Mouse (Mus musculus) stomach, adult 2 months (tissue): ENCODE measurements around the gene Olfr1161. TPM values are rescaled to one million over a fixed set of nuclear protein-coding genes. Genes with fewer than 3 reads are reported as not detected.

Experiments
- polyA plus RNA-seq: library from polyadenylated mRNA; depleted of rRNA; stranded (reverse); fragments of >200 nt; gene quantifications from 2 replicates; pipeline ENCODE4 v1.2.3, GENCODE M21; 2012; rRNA removed

Olfr1161 gene
- not detected in 2 replicates for polyA plus RNA-seq

DNA sequence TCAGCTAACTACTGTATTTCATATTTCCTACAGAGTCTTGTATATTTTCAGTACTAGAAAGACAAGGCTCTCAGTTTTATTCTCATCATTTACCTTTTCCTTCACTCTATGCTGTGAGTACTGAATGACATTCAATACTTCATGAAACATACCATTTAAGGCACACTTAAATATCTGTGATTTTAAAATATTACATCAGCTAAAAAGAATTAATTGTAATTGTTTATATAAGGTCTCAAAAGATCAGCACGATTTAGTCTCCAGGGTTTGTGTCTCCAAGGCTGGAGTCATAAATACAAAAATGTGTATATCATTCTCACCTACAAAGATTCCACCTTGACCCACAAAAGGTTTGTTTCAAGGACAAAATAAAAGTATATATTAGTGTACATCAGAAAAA is at the start of gene Olfr1161:
Gene Olfr1161 (plus strand): TSS at position 301 of the 400 bp plus-strand sequence.

DNA sequence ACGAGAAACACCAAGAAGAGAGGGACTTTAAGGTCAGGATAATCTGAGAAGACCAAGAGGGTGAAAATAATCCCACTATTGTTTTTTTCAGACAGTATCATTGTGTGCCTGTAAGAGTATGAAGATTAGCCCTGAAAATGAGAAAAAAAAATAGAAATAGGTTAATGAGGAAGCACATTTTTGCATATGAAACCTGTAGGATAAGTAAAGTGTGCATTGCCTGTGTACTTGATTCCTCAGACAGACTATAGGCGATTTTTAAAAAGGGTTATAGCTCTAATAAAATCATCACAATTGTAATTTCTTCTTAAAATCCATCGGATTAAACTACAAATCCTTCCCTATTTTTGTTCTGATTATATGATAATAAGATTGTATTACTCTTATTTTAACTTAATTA is 48.0 kb upstream of the Olfr1161 start, which contains the start of gene Olfr74:
Gene Olfr74 (minus strand): TSS at position 101 of the 400 bp plus-strand sequence.

DNA sequence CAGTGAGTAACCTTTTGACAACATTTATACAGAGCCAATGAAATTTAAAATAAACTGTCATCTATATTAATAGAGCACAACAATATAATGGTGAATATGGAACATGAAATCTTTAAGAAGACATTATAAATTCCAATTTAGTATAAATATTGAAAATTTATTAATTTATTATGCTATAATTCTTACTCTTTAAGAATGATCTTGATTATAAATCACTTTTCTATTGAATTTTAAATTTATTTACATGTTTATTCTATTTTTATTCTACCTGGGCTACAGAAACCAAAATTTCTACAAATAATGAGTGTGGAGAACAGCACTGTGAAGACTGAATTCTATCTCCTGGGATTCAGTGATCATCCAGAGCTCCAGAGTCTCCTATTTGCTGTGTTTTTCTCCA is 32.8 kb upstream of the Olfr1161 start, which contains the start of gene Olfr1158:
Gene Olfr1158 (plus strand): TSS at position 301 of the 400 bp plus-strand sequence.

DNA sequence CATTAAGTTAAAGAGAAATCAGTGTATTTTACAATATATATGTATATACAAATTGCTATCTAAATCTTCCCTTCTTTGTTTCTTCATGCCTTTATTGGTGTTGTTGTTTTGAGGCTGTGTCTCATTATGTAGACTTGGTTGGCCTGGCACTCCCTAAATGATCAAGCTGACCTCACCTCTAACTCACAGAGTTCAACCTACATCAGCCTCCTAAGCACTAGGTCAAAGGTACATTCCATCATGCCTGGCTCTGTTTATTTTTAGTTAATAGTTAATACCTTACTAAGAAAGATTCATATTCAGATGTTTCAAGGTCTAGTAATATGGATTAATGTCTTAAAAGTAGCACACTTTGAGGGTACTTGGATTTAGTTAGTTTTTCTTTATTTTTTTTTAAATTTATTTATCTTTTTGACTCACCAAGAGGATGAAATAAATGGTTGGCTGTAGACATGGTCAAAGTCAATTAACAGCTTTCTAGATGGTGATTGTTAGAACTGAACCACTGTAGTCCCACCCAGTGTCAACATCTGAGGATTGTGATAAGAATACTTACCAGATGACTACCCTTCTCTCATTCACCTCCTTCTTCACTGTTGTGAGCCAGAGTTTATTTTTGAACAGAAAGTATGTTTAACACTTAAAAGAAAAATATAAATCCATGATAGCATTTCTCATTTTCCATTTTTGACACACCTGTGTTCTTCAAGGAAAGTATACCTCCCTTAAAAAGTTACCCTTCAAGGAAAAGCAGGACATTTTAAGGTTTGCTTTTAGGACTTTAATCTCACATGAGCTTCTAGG is 14.9 kb upstream of the Olfr1161 start, which contains the start of gene Olfr1160:
Gene Olfr1160 (minus strand): TSS at position 754 of the 804 bp plus-strand sequence.

DNA sequence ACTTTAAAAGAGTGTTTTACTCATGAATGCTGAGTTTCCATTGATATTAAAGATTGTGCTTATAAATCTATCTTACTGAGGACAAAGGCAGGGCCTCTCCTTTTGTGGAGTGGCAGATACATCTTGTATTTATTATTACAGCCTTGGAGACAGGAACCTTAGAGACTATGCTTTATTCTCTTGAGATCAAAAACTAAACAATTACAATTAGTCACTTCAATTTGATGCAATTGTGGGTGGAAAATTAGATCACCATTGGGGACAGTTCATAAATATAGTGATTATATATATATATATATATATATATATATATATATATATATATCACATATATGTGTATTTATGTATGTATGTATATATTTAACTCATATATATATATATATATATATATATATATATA is 15.0 kb downstream of the Olfr1161 start, which contains the start of gene Olfr73:
Gene Olfr73 (minus strand): TSS at position 101 of the 400 bp plus-strand sequence.

DNA sequence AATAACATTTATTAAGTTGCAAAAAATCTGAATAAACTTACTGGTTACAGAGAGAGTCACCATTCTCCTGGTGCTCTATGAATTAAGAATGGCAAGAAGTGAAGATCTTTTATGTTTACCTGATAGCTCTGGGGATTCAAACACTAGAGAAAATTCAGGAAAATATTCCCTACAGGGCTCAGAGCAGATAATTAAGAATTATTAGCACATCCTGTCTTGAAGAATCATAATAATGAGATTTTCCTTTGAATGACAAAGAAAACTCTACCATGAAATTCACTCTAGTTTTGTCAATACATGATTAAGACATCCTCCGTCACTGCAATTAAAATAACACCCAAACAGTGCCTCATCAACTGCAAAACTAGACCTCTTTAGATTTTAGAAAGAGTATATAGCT is 28.5 kb downstream of the Olfr1161 start, which contains the start of gene Olfr1162:
Gene Olfr1162 (minus strand): TSS at position 101 of the 400 bp plus-strand sequence.

DNA sequence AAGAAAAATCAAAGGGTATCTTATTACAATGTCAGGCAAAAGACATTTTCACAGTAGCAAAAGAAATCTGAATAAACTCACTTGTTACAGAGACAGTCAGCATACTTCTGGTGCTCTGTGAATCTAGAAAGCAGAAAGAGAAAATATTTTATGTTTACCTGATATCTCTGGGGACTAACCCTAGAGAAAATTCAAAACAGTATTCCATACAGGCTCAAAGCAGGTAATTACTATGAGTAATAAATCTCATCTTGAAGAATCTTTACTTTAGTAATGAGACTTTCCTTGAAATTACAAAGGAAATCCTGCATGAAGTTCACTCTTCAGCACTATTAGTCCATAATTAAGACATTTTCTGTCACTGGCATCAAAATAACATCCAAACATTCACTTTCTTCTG is 49.2 kb downstream of the Olfr1161 start, which contains the start of gene Olfr1163:
Gene Olfr1163 (minus strand): TSS at position 101 of the 400 bp plus-strand sequence.

Other genes with a start within 250 kb of the Olfr1161 start
- gene Olfr152, start 243.3 kb upstream of the Olfr1161 start, polyA plus RNA-seq: not detected in 2 replicates
- not detected in 2 replicates for gene Olfr1143, start 222.2 kb upstream of the Olfr1161 start, polyA plus RNA-seq
- not detected in 2 replicates for gene Olfr1145, start 213.0 kb upstream of the Olfr1161 start, polyA plus RNA-seq
- not detected in 2 replicates for gene Olfr1148, start 192.2 kb upstream of the Olfr1161 start, polyA plus RNA-seq
- gene Olfr1150-ps1, start 178.8 kb upstream of the Olfr1161 start, polyA plus RNA-seq: not detected in 2 replicates
- gene Olfr1151, start 166.9 kb upstream of the Olfr1161 start, polyA plus RNA-seq: not detected in 2 replicates
- gene Olfr1152, start 156.3 kb upstream of the Olfr1161 start, polyA plus RNA-seq: not detected in 2 replicates
- gene Olfr1153, start 127.8 kb upstream of the Olfr1161 start, polyA plus RNA-seq: not detected in 2 replicates
- gene Olfr1154, start 117.6 kb upstream of the Olfr1161 start, polyA plus RNA-seq: not detected in 2 replicates
- not detected in 2 replicates for gene Olfr1155, start 77.6 kb upstream of the Olfr1161 start, polyA plus RNA-seq
- not detected in 2 replicates for gene Olfr1156, start 69.7 kb upstream of the Olfr1161 start, polyA plus RNA-seq
- not detected in 2 replicates for gene Olfr1157, start 54.5 kb upstream of the Olfr1161 start, polyA plus RNA-seq
- gene Olfr74, start 48.1 kb upstream of the Olfr1161 start, polyA plus RNA-seq: not detected in 2 replicates
- gene Olfr1158, start 32.7 kb upstream of the Olfr1161 start, polyA plus RNA-seq: not detected in 2 replicates
- not detected in 2 replicates for gene Olfr1160, start 14.5 kb upstream of the Olfr1161 start, polyA plus RNA-seq
- gene Olfr73, start 14.9 kb downstream of the Olfr1161 start, polyA plus RNA-seq: not detected in 2 replicates
- gene Olfr1162, start 28.4 kb downstream of the Olfr1161 start, polyA plus RNA-seq: not detected in 2 replicates
- gene Olfr1163, start 49.1 kb downstream of the Olfr1161 start, polyA plus RNA-seq: not detected in 2 replicates
- not detected in 2 replicates for gene Olfr1164, start 71.2 kb downstream of the Olfr1161 start, polyA plus RNA-seq
- not detected in 2 replicates for gene Olfr1166, start 105.5 kb downstream of the Olfr1161 start, polyA plus RNA-seq
- gene Olfr1167, start 132.4 kb downstream of the Olfr1161 start, polyA plus RNA-seq: not detected in 2 replicates
- not detected in 2 replicates for gene Olfr1168, start 159.1 kb downstream of the Olfr1161 start, polyA plus RNA-seq
- not detected in 2 replicates for gene Olfr1170, start 205.6 kb downstream of the Olfr1161 start, polyA plus RNA-seq